Mouse (Mus musculus) ES-Bruce4 (cell line): ENCODE results near the gene Atf2.

Source experiments
- CTCF ChIP-seq: IDR thresholded peaks from one replicate; pipeline ENCODE4 v1.8.1; 2011; ENCODE audit warnings: low read depth, low read length
- EP300 ChIP-seq: IDR thresholded peaks from 2 replicates; pipeline ENCODE4 v1.6.1; 2011; ENCODE audit warnings: low read depth, low read length; ENCODE audit not compliant: insufficient read depth
- POLR2A ChIP-seq: IDR thresholded peaks from one replicate; pipeline ENCODE4 v1.8.1; 2011; ENCODE audit warnings: low read length; ENCODE audit not compliant: insufficient read depth

DNA sequence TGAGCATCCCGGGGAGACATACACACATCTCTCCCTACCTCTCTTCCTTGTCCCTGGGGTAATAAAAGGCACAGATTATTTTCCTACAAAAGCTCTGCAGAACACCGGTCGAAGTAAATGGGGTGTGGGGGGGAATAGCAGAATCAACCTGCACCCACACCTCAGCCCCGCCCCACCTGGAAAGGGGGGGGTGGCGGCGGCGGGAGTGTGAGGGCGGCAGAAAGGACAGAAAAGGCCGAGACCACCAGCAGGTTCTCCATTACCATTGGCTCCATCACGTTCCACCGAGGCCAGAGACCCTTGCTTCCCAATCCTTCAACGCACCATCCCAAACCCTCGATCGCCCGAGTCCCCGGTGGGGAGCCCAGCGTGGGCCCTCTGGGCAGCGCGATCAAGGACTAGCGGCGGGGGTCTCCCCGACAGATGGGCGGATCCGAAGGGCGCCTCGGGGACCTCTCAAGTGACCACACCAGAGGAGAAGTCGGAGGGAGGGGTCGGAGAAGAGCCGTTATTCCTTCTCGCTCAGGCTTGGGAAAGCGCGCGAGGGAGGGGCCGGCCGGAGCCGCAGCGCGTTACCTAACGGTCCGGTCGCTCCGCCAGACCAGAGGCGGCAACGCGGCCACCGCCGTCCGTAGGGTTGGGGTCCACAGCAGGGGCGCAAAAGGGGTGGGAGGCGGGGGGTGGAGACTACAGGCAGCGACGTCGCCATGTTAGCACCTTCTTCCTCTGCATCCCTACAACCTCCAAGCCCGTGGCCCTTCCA, 557 bp downstream of the Atf2 start:
- no peak for TF ChIP-seq EP300
- TF ChIP-seq CTCF, result no peak
- TF ChIP-seq POLR2A, result no peak
